22 mouse cellular contexts compared by ENCODE assay signal in genomic region chrX:94011656-94012173, GRCm38 (mm10). TPM values are rescaled to one million over a fixed set of nuclear protein-coding genes. Genes with fewer than 3 reads are reported as not detected.
DNase-seq lines count a peak whose midpoint lies in the region; ATAC-seq lines count a peak whose summit lies in the region.
"Had no signal": no experiment of that assay in that cellular context is flagged by ENCODE, and none has a peak within 500 bp of the region (broad histone marks: within the 10 kb centered on the region; RNA-seq: fewer than 3 reads in every experiment).

No protein-coding gene starts in this region.

- H3K4me2 ChIP-seq in embryonic facial prominence, embryonic 13.5 days: no peak overlapping the region

- no peak overlapping the region for H3K9ac ChIP-seq in embryonic facial prominence, embryonic 13.5 days
- H3K9ac ChIP-seq: hindbrain, embryonic 13.5 days had no signal

- peak overlapping the region; percentile 55 for H3K27ac ChIP-seq in embryonic facial prominence, embryonic 13.5 days
- no peak overlapping the region for H3K27ac ChIP-seq in embryonic facial prominence, embryonic 10.5 days (replicated peaks)
- H3K27ac ChIP-seq: hindbrain, embryonic 13.5 days; hindbrain, postnatal 0 days had no signal

- no peaks in the 10 kb centered on the region for H3K4me1 ChIP-seq in embryonic facial prominence, embryonic 13.5 days
- H3K4me1 ChIP-seq in embryonic facial prominence, embryonic 10.5 days: peaks cover 10% of the 10 kb centered on the region; the same call in 1 of the 2 replicates
- H3K4me1 ChIP-seq: hindbrain, embryonic 13.5 days had no signal

- H3K9me3 ChIP-seq in embryonic facial prominence, embryonic 13.5 days: no peaks in the 10 kb centered on the region
- no peaks in the 10 kb centered on the region for H3K9me3 ChIP-seq in embryonic facial prominence, embryonic 10.5 days
- H3K9me3 ChIP-seq: G1E; hindbrain, embryonic 13.5 days had no signal

- H3K4me3 ChIP-seq in embryonic facial prominence, embryonic 13.5 days: no peak overlapping the region
- H3K4me3 ChIP-seq in embryonic facial prominence, embryonic 10.5 days: no peak overlapping the region
- H3K4me3 ChIP-seq: hindbrain, embryonic 13.5 days had no signal

- no peaks in the 10 kb centered on the region for H3K36me3 ChIP-seq in embryonic facial prominence, embryonic 13.5 days
- H3K36me3 ChIP-seq in embryonic facial prominence, embryonic 10.5 days (replicated peaks): no peaks in the 10 kb centered on the region
- H3K36me3 ChIP-seq: G1E; hindbrain, embryonic 13.5 days had no signal

- 61% methylated on average over 7 of the region's 7 CpGs for WGBS in embryonic facial prominence, embryonic 13.5 days
- WGBS in embryonic facial prominence, embryonic 10.5 days: 88% methylated on average over 7 of the region's 7 CpGs

- intact Hi-C loops in heart, postnatal 14 days (cut with DNase I): no loop called here

- DNase-seq in embryonic facial prominence, embryonic 10.5 days (ENCODE audit: low spot score): no peak
- DNase-seq in heart, adult 8-10 months (ENCODE audit: low spot score): peak; percentile 12
- no peak for DNase-seq in heart, postnatal 14 days
- peak; percentile 57 for DNase-seq in NIH3T3 (ENCODE audit: low read depth)
- DNase-seq in skeletal muscle tissue, adult 2 months (ENCODE audit: low read depth, low spot score): peak; percentile 4
- DNase-seq in layer of hippocampus, postnatal 10 days (ENCODE audit: low spot score in 2 of 2): no peak
- no peak for DNase-seq in thymus, postnatal 36 days
- DNase-seq: B cell, adult 2 months; cerebellum, adult 9-11 months; cerebellum, postnatal 36 days had no signal

- H3K27me3 ChIP-seq in embryonic facial prominence, embryonic 13.5 days: peaks cover 59% of the 10 kb centered on the region
- H3K27me3 ChIP-seq in embryonic facial prominence, embryonic 10.5 days (replicated peaks; ENCODE audit: low read depth, poor library complexity, severe bottlenecking): peaks cover 98% of the 10 kb centered on the region

- ATAC-seq in embryonic facial prominence, embryonic 13.5 days (ENCODE audit: insufficient number of reproducible peaks, insufficient read depth, low FRiP score, low TSS enrichment, low read depth): no peak
- ATAC-seq: CD4-positive, CD25-positive, alpha-beta regulatory T cell, adult 4 months had no signal

RNA-seq across cellular contexts. Expression of gene AU015836, which starts 43.3 kb away (rescaled TPM):
- polyA plus RNA-seq in embryonic facial prominence, embryonic 13.5 days (2015; fragmentation: Nextera tagmentation; extraction: Ambion mirVana): not detected in 2 replicates
- not detected in 2 replicates for polyA plus RNA-seq in embryonic facial prominence, embryonic 10.5 days (2016; fragmentation: Nextera tagmentation; extraction: Ambion mirVana)
- total RNA-seq in heart, adult 8-10 months (2022): not detected
- total RNA-seq in heart, postnatal 14 days (2021): not detected
- total RNA-seq in layer of hippocampus, postnatal 10 days (2021): not detected
- total RNA-seq: adrenal gland, adult 18-20 months; adrenal gland, postnatal 14 days; G1E; gastrocnemius, postnatal 14 days; heart, postnatal 10 days; hematopoietic stem cell, adult 5-6 weeks; hindbrain, postnatal 0 days had no signal
- polyA plus RNA-seq: CD4-positive, CD25-positive, alpha-beta regulatory T cell, adult 4 months; forebrain, embryonic 14.5 days; G1E; gonadal fat pad, adult 2 months; hindbrain, embryonic 13.5 days; hindbrain, postnatal 0 days had no signal

Comparison
In these comparisons a context has a peak if more than half of its experiments do, and no peak if none do; other contexts are left out.
1. DNase-seq: peak in heart, adult 8-10 months (single experiment), NIH3T3 (single experiment) and skeletal muscle tissue, adult 2 months (single experiment); none in embryonic facial prominence, embryonic 10.5 days (single experiment), heart, postnatal 14 days (0 of 2), layer of hippocampus, postnatal 10 days (0 of 2) and thymus, postnatal 36 days (0 of 2).